Mouse (Mus musculus) E14TG2a.4 (cell line): ENCODE data around the gene Galnt10.

Experiments used
- H3K27me3 ChIP-seq: 2 replicates; pipeline ENCODE4 v1.6.1; 2014; ENCODE audit warnings: low read length, control low read depth; ENCODE audit not compliant: insufficient read depth
- H3K36me3 ChIP-seq: 2 replicates; pipeline ENCODE4 v1.6.1; 2014; ENCODE audit warnings: low read length, control low read depth; ENCODE audit not compliant: insufficient read depth
- H3K4me1 ChIP-seq: replicated peaks from 2 replicates; pipeline ENCODE4 v1.6.1; 2014; ENCODE audit warnings: low read depth, low read length, control low read depth
- H3K4me3 ChIP-seq: replicated peaks from 2 replicates; pipeline ENCODE4 v1.5.1; 2014; ENCODE audit warnings: mild to moderate bottlenecking, low read length
- H3K9me3 ChIP-seq: 2 replicates; pipeline ENCODE4 v1.6.1; 2014; ENCODE audit warnings: low read length, control low read depth
- CTCF ChIP-seq: conservative IDR thresholded peaks from 2 replicates; pipeline ENCODE4 v1.5.1; 2014; ENCODE audit warnings: low read length
- NANOG ChIP-seq: IDR thresholded peaks from 2 replicates; pipeline ENCODE4 v1.6.1; 2014; ENCODE audit warnings: borderline replicate concordance, low read length, mixed read lengths
- POU5F1 ChIP-seq: IDR thresholded peaks from 2 replicates; pipeline ENCODE4 v1.6.1; 2014; ENCODE audit warnings: low read length, borderline replicate concordance

Galnt10 gene

GRCm38 (mm10) chr11:57684891-57685290, 39.6 kb downstream of the Galnt10 start:
- no peak for TF ChIP-seq CTCF
- no peak for TF ChIP-seq NANOG
- no peak for TF ChIP-seq POU5F1
- H3K36me3 ChIP-seq, result no peaks in the 10 kb centered on the region

GRCm38 (mm10) chr11:57685689-57686454, 40.6 kb downstream of the Galnt10 start:
- Histone ChIP-seq H3K4me1 (peaks cover 70% of the 10 kb centered on the region), H3K27me3 (0 out of 2 replicates have a peak, but pooled peaks cover 3% of the 10 kb centered on the region), H3K4me3 (no peak overlapping the region), H3K9me3 (no peaks in the 10 kb centered on the region), H3K36me3 (no peaks in the 10 kb centered on the region)
- TF ChIP-seq CTCF (no peak), POU5F1 (no peak), NANOG (no peak)

More at GRCm38 (mm10) chr11:57684891-57685290, 39.6 kb downstream of the Galnt10 start:
- 0 out of 2 replicates have a peak, but pooled peaks cover 3% of the 10 kb centered on the region for H3K27me3 ChIP-seq
- H3K4me3 ChIP-seq, result no peak overlapping the region
- H3K9me3 ChIP-seq, result no peaks in the 10 kb centered on the region
- H3K4me1 ChIP-seq, result peaks cover 76% of the 10 kb centered on the region

GRCm38 (mm10) chr11:57686797-57687196, 41.6 kb downstream of the Galnt10 start:
- H3K27me3 ChIP-seq, result 0 out of 2 replicates have a peak, but pooled peaks cover 3% of the 10 kb centered on the region
- peaks cover 61% of the 10 kb centered on the region for H3K4me1 ChIP-seq
- no peak for TF ChIP-seq NANOG
- TF ChIP-seq CTCF, result no peak
- no peak for TF ChIP-seq POU5F1
- H3K36me3 ChIP-seq, result no peaks in the 10 kb centered on the region
- no peaks in the 10 kb centered on the region for H3K9me3 ChIP-seq
- H3K4me3 ChIP-seq, result no peak overlapping the region

GRCm38 (mm10) chr11:57687258-57687657, 42.0 kb downstream of the Galnt10 start:
- 0 out of 2 replicates have a peak, but pooled peaks cover 3% of the 10 kb centered on the region for H3K27me3 ChIP-seq
- no peak overlapping the region for H3K4me3 ChIP-seq
- no peaks in the 10 kb centered on the region for H3K36me3 ChIP-seq
- H3K9me3 ChIP-seq, result no peaks in the 10 kb centered on the region
- H3K4me1 ChIP-seq, result peaks cover 56% of the 10 kb centered on the region
- TF ChIP-seq CTCF (no peak), POU5F1 (no peak), NANOG (no peak)

GRCm38 (mm10) chr11:57688179-57688929, 43.1 kb downstream of the Galnt10 start:
- H3K27me3 ChIP-seq, result 0 out of 2 replicates have a peak, but pooled peaks cover 3% of the 10 kb centered on the region
- no peak for TF ChIP-seq POU5F1
- TF ChIP-seq CTCF, result no peak
- TF ChIP-seq NANOG, result no peak
- H3K36me3 ChIP-seq, result 0 out of 2 replicates have a peak, but pooled peaks cover 2% of the 10 kb centered on the region
- no peaks in the 10 kb centered on the region for H3K9me3 ChIP-seq
- H3K4me1 ChIP-seq, result peaks cover 63% of the 10 kb centered on the region
- no peak overlapping the region for H3K4me3 ChIP-seq

- Histone ChIP-seq H3K9me3 (no peaks in the 10 kb centered on the region), H3K4me3 (no peak overlapping the region), H3K27me3 (0 out of 2 replicates have a peak, but pooled peaks cover 3% of the 10 kb centered on the region), H3K4me1 (peaks cover 51% of the 10 kb centered on the region), H3K36me3 (0 out of 2 replicates have a peak, but pooled peaks cover 2% of the 10 kb centered on the region)
- TF ChIP-seq NANOG (no peak), POU5F1 (no peak), CTCF (no peak)
Measured at GRCm38 (mm10) chr11:57689811-57690210, 44.6 kb downstream of the Galnt10 start.

GRCm38 (mm10) chr11:57690836-57691235, 45.6 kb downstream of the Galnt10 start:
- no peak for TF ChIP-seq POU5F1
- no peak for TF ChIP-seq CTCF
- TF ChIP-seq NANOG, result no peak
- H3K4me1 ChIP-seq, result peaks cover 41% of the 10 kb centered on the region
- no peak overlapping the region for H3K4me3 ChIP-seq
- 0 out of 2 replicates have a peak, but pooled peaks cover 2% of the 10 kb centered on the region for H3K36me3 ChIP-seq
- H3K9me3 ChIP-seq, result no peaks in the 10 kb centered on the region
- H3K27me3 ChIP-seq, result 0 out of 2 replicates have a peak, but pooled peaks cover 3% of the 10 kb centered on the region

- no peaks in the 10 kb centered on the region for H3K9me3 ChIP-seq
- H3K4me1 ChIP-seq, result peaks cover 42% of the 10 kb centered on the region
- H3K4me3 ChIP-seq, result no peak overlapping the region
- 0 out of 2 replicates have a peak, but pooled peaks cover 3% of the 10 kb centered on the region for H3K27me3 ChIP-seq
- TF ChIP-seq CTCF (no peak), POU5F1 (no peak), NANOG (no peak)
- 0 out of 2 replicates have a peak, but pooled peaks cover 2% of the 10 kb centered on the region for H3K36me3 ChIP-seq
Measured at GRCm38 (mm10) chr11:57691939-57692338, 46.7 kb downstream of the Galnt10 start.
